Mouse (Mus musculus) liver, adult 2 months (tissue): ENCODE data around the gene Thrb. TPM values are rescaled to one million over a fixed set of nuclear protein-coding genes. Genes with fewer than 3 reads are reported as not detected.
A peak's percentile ranks its signal among the peaks of the same experiment; 100 is the strongest.

Experiments used
- DNase-seq: peaks from one replicate; pipeline ENCODE4 v3.0.0-alpha.2; 2011; ENCODE audit warnings: low read depth, low spot score; ENCODE audit errors: extremely low read depth
- H3K27ac ChIP-seq: fragments of 200-500 bp; replicated peaks from 2 replicates; pipeline ENCODE4 v1.5.1; 2012; ENCODE audit warnings: low read depth, mild to moderate bottlenecking, control low read depth, inconsistent platforms, low read length; ENCODE audit not compliant: insufficient read depth
- H3K27me3 ChIP-seq: fragments of 200-500 bp; 2 replicates; pipeline ENCODE4 v1.6.1; 2012; ENCODE audit warnings: mild to moderate bottlenecking, moderate library complexity, low read length, inconsistent platforms; ENCODE audit not compliant: control insufficient read depth, insufficient read depth
- H3K36me3 ChIP-seq: fragments of 200-500 bp; 2 replicates; pipeline ENCODE4 v1.6.1; 2012; ENCODE audit warnings: low read length, inconsistent platforms; ENCODE audit not compliant: control insufficient read depth, insufficient read depth
- H3K4me1 ChIP-seq: fragments of 200-500 bp; 2 replicates; pipeline ENCODE4 v1.6.1; 2011; ENCODE audit warnings: low read length; ENCODE audit not compliant: control insufficient read depth, insufficient read depth
- H3K4me3 ChIP-seq: fragments of 200-500 bp; 2 replicates; pipeline ENCODE4 v1.5.1; 2011; ENCODE audit warnings: low read depth, mild to moderate bottlenecking, control low read depth, low read length, moderate library complexity; ENCODE audit not compliant: insufficient read depth
- H3K79me2 ChIP-seq: fragments of 200-500 bp; 2 replicates; pipeline ENCODE4 v1.6.1; 2012; ENCODE audit warnings: inconsistent platforms, mild to moderate bottlenecking, low read length, moderate library complexity; ENCODE audit not compliant: control insufficient read depth, insufficient read depth
- H3K9ac ChIP-seq: fragments of 200-500 bp; 2 replicates; pipeline ENCODE4 v1.6.1; 2012; ENCODE audit warnings: low read depth, mild to moderate bottlenecking, control low read depth, inconsistent platforms, low read length
- CTCF ChIP-seq: fragments of 200-500 bp; IDR thresholded peaks from 2 replicates; pipeline ENCODE4 v1.5.1; 2011; ENCODE audit warnings: low read depth, low read length, control low read depth
- POLR2A ChIP-seq: fragments of 200-500 bp; IDR thresholded peaks from 2 replicates; pipeline ENCODE4 v1.6.1; 2011; ENCODE audit warnings: low read length, control low read depth; ENCODE audit not compliant: insufficient read depth; ENCODE audit errors: extremely low read depth
- WGBS: fragments of 180-500 bp; shearing (Covaris S2); methylation state at CpG from one replicate; pipeline ENCODE4 v1.1.7; 2018; 5-methylcytosine and 5-hydroxymethylcytosine counted together
- polyA plus RNA-seq: library from polyadenylated mRNA; depleted of rRNA; stranded (reverse); fragments of >200 nt; gene quantifications from 2 replicates; pipeline ENCODE4 v1.2.3, GENCODE M21; 2012
- total RNA-seq: library from RNA; depleted of rRNA; stranded (reverse); fragments of >200 nt; gene quantifications from 2 replicates; pipeline ENCODE4 v1.2.3, GENCODE M21; 2014

The Thrb gene
- total and polyA plus RNA-seq, 2 experiments, result 8.6 to 34.6 TPM

DNA sequence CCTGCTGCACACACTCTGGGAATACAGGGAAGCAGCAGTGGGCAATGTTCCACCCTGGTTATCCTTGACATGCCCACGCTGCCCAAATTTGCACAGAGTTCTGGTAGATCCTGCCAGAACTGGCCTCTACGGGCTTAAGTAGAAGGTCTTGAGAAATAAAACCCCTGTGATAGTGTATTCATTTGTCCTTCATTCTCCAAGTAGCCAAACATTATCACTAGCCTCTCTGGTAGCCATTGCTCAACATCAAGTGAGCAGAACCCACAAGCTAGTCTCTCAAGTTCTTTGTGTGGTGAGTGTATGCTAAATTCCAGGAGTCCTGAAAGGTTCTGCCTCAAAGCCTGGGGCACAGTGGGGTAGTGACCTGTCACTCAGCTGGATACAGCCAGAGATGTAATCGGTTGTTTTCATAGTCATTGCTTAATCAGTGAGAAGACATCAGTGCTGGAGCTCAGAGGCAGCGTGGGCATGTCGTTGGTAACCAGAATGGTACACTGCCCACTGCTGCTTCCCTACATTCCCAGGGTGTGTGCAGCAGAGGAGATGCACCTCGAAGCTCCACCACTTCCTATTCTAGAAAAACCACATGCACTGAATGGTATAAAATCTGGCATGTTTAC, 203.8 kb downstream of the Thrb start:
- Histone ChIP-seq H3K4me1 (peaks cover 12% of the 10 kb centered on the region), H3K79me2 (peaks cover 10% of the 10 kb centered on the region; the same call in 1 of the 2 replicates), H3K9ac (no peak overlapping the region), H3K27ac (no peak overlapping the region; the same call in 1 of the 2 replicates), H3K27me3 (no peaks in the 10 kb centered on the region), H3K36me3 (no peaks in the 10 kb centered on the region), H3K4me3 (no peak overlapping the region)
- DNase-seq, result peak; percentile 82
- no peak for TF ChIP-seq CTCF
- no peak for TF ChIP-seq POLR2A
- 25% methylated on average over 6 of the region's 6 CpGs for WGBS

DNA sequence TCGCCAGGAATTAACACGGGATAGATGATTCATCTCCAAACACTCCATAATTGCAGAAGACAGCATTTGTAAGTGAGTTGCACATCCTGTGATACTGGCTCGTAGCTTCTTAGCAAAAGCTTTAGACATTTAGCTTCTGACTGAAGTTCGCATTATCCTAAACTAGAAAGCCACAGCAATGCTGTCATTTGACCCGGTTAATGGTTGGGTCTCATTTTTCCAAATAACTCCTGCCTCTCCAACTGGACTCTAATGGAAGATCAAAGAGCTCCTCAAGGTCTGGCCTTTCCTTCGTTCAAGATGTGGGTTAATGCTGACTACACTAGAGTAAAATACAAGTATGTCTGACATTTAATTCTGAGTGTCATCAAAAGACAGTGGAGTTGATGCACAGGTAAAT, 208.3 kb downstream of the Thrb start:
- Histone ChIP-seq H3K4me1 (peaks cover 6% of the 10 kb centered on the region; the same call in 1 of the 2 replicates), H3K27me3 (no peaks in the 10 kb centered on the region), H3K79me2 (peaks cover 10% of the 10 kb centered on the region; the same call in 1 of the 2 replicates), H3K36me3 (no peaks in the 10 kb centered on the region), H3K27ac (no peak overlapping the region), H3K9ac (no peak overlapping the region), H3K4me3 (no peak overlapping the region)
- DNase-seq, result no peak
- TF ChIP-seq CTCF (no peak), POLR2A (no peak)
- 88% methylated on average over 6 of the region's 6 CpGs for WGBS

DNA sequence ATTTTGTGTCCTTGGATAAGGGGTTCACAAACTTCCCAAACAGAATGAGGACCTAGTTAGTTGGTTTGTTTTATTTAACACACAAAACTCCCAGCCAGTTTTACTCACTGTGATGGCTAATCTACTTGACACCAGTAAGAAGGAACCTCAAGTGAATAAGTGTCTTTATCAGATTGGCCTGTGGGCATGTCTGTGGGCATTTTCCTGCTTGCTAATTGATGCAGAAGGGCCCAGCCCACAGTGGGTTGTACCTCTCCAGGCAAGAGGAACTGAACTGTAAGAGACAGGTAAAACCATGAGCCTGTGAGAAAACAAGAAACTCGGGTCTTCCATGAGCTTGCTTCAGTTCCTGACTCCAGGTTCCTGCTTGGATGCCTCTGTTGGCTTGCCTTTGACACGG, 215.9 kb downstream of the Thrb start:
- no peak overlapping the region for H3K27ac ChIP-seq
- H3K27me3 ChIP-seq, result no peaks in the 10 kb centered on the region
- WGBS, result 71% methylated on average over 2 of the region's 2 CpGs
- no peak overlapping the region for H3K9ac ChIP-seq
- DNase-seq, result no peak
- peaks cover 7% of the 10 kb centered on the region; the same call in 1 of the 2 replicates for H3K79me2 ChIP-seq
- TF ChIP-seq CTCF, result no peak
- no peak for TF ChIP-seq POLR2A
- H3K36me3 ChIP-seq, result no peaks in the 10 kb centered on the region
- peaks cover 4% of the 10 kb centered on the region for H3K4me1 ChIP-seq
- no peak overlapping the region for H3K4me3 ChIP-seq

DNA sequence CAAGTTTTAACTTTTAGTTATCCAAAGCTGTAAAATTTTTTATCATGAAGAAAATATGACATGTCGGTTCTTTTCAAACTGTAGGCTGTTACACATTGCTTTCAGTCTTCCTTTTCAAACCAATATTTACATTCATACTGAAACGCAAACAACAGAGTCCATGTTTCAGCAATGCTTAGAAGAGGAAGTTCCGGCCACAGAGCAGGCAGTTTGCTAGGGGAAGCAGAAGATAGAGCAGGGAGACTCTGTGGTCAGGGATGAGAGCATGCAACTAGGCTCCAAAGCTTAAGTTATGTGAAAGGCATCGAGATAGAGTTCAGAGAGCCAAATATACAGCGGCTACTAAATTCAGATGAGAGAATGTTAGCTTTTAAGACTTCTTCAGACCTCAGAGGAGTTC, 219.4 kb downstream of the Thrb start:
- H3K27ac ChIP-seq, result peak overlapping the region; percentile 2; the same call in 1 of the 2 replicates
- no peak overlapping the region for H3K4me3 ChIP-seq
- 36% methylated on average over 5 of the region's 5 CpGs for WGBS
- no peaks in the 10 kb centered on the region for H3K36me3 ChIP-seq
- H3K4me1 ChIP-seq, result peaks cover 6% of the 10 kb centered on the region
- TF ChIP-seq POLR2A (no peak), CTCF (no peak)
- peaks cover 2% of the 10 kb centered on the region; the same call in 1 of the 2 replicates for H3K79me2 ChIP-seq
- no peak overlapping the region for H3K9ac ChIP-seq
- no peaks in the 10 kb centered on the region for H3K27me3 ChIP-seq
- peak; percentile 63 for DNase-seq

DNA sequence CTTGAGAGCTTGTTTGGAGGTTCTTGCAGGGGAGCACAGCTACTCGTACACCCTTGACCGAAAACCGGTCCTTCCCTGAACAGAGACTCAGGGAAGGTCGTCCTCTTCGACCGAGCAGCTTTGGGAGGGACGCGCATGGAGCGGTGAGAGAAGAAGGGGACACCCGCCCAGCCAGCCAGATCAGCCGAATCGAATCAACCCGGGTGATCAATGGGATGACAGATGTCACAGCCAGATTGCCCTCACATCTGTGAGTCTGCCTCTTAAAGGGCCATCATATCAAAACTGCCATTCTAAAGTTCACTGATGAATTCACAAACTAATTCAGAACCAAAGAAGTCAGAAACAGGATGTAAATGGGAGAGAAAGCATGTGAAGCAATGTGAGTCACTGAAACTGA, 224.8 kb downstream of the Thrb start:
- no peak overlapping the region for H3K4me3 ChIP-seq
- peaks cover 13% of the 10 kb centered on the region; the same call in 1 of the 2 replicates for H3K4me1 ChIP-seq
- 36% methylated on average over 13 of the region's 13 CpGs for WGBS
- no peak overlapping the region for H3K27ac ChIP-seq
- TF ChIP-seq CTCF (no peak), POLR2A (no peak)
- peak; percentile 59 for DNase-seq
- no peak overlapping the region for H3K9ac ChIP-seq
- no peaks in the 10 kb centered on the region for H3K27me3 ChIP-seq
- no peaks in the 10 kb centered on the region for H3K36me3 ChIP-seq
- H3K79me2 ChIP-seq, result peaks cover 22% of the 10 kb centered on the region

DNA sequence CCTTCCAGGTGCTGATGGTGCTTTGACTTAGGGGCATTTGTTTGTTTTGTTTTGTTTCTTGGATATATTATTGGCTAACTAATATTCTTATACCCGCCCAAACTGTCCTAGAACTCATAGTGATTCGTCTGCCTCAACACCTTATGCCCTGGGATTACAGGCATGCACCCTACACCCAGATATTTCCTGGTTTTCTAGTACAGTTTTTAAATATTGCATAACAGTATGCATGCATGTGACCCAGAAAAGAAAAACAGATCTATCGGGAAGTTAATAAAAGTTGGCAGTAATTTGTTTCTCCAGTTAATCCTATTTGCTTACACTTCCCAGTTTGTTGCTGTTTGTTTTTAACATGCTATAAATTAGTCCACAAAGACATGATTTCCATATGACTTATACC, 225.3 kb downstream of the Thrb start:
- WGBS, result 37% methylated on average over 3 of the region's 3 CpGs
- H3K27me3 ChIP-seq, result no peaks in the 10 kb centered on the region
- H3K36me3 ChIP-seq, result no peaks in the 10 kb centered on the region
- no peak overlapping the region for H3K9ac ChIP-seq
- no peak overlapping the region for H3K4me3 ChIP-seq
- TF ChIP-seq POLR2A (no peak), CTCF (no peak)
- H3K4me1 ChIP-seq, result peaks cover 15% of the 10 kb centered on the region; the same call in 1 of the 2 replicates
- no peak overlapping the region for H3K27ac ChIP-seq
- DNase-seq, result peak; percentile 71
- peaks cover 22% of the 10 kb centered on the region for H3K79me2 ChIP-seq
